Mouse (Mus musculus) brain, embryonic 14.5 days (tissue): ENCODE data around the gene Nkx2-1. TPM values are rescaled to one million over a fixed set of nuclear protein-coding genes. Genes with fewer than 3 reads are reported as not detected.

ENCODE experiments used
- DNase-seq: peaks from one replicate; pipeline ENCODE4 v3.0.0-alpha.2; 2011; ENCODE audit warnings: low read depth
- CTCF ChIP-seq: fragments of 200-500 bp; IDR thresholded peaks from 2 replicates; pipeline ENCODE4 v1.5.1; 2012; ENCODE audit warnings: inconsistent platforms, mild to moderate bottlenecking, moderate library complexity, borderline replicate concordance; ENCODE audit not compliant: insufficient read depth, insufficient read length; ENCODE audit errors: extremely low read depth
- POLR2A ChIP-seq: fragments of 200-500 bp; IDR thresholded peaks from 2 replicates; pipeline ENCODE4 v1.6.1; 2012; ENCODE audit warnings: mild to moderate bottlenecking, inconsistent platforms, borderline replicate concordance; ENCODE audit not compliant: poor library complexity, insufficient read depth, insufficient read length, severe bottlenecking; ENCODE audit errors: extremely low read depth
- polyA plus RNA-seq: library from polyadenylated mRNA; depleted of rRNA; stranded (reverse); fragments of >200 nt; gene quantifications from 2 replicates; pipeline ENCODE4 v1.2.3, GENCODE M21; 2012

The Nkx2-1 gene
- polyA plus RNA-seq, 1 experiment, result 29.4 TPM

DNA sequence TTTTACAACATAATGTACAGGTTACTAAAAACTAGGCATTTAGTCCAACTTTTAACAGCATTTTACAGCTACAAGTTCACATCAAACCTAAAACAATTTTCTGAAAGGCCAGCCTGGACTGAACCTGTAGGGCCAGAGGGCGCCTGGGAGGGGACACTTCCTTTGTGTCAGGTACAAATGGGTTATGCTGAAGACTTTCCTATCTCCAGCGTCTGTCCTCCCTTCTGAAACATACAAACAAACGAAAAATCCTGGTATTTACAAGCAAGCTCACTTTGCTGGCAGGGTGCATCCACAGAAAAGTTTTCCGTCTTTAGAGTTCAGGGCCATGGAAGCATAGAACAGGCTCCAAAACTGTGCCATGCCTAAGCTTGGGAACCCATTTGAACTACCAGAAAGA lies 4.6 kb downstream of the Nkx2-1 start:
- DNase-seq, result peak; percentile 39
- TF ChIP-seq POLR2A (no peak), CTCF (no peak)

- no peak for TF ChIP-seq CTCF
- TF ChIP-seq POLR2A, result no peak
Measured at GRCm38 (mm10) chr12:56531051-56531620, 5.6 kb downstream of the Nkx2-1 start.

GRCm38 (mm10) chr12:56529931-56530330 lies 6.8 kb downstream of the Nkx2-1 start:
- peak; percentile 21 for DNase-seq
- TF ChIP-seq CTCF, result no peak
- TF ChIP-seq POLR2A, result no peak

More at GRCm38 (mm10) chr12:56531051-56531620, 5.6 kb downstream of the Nkx2-1 start:
- peak; percentile 19 for DNase-seq

GRCm38 (mm10) chr12:56528881-56529681 lies 7.6 kb downstream of the Nkx2-1 start:
- TF ChIP-seq POLR2A (no peak), CTCF (no peak)
- DNase-seq, result peak; percentile 51

GRCm38 (mm10) chr12:56528034-56528570 lies 8.6 kb downstream of the Nkx2-1 start:
- peak; percentile 18 for DNase-seq
- TF ChIP-seq CTCF (no peak), POLR2A (no peak)

GRCm38 (mm10) chr12:56527071-56527470 lies 9.6 kb downstream of the Nkx2-1 start:
- DNase-seq, result no peak
- TF ChIP-seq CTCF (no peak), POLR2A (no peak)

DNA sequence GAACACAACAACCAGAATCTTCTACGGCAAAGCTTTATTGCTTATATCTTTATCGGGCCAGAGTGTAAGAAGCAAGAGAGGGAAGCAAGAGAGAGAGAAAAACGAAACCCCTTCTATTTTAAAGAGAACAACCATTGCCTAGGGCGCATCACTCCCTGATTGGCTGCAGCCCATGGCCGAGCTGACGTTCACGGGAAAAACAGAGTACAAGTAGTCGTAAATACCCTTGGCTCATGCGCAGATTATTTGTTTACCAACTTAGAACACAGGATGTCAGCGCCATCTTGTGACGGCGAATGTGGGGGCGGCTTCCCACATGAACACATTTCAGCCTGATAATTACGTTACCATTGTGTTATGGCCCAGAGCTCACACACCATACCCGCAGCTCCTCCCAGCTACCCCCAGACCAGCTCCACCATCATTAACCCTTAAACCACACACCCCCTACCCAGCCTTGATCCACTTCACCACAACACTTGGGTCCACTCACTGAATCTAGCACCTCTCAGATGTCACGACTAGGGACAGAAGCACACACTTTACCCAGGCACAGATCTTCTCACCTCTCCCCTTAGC lies 11.4 kb downstream of the Nkx2-1 start:
- DNase-seq, result peak; percentile 84
- TF ChIP-seq CTCF, result peak; percentile 23; the same call in 1 of the 2 replicates

GRCm38 (mm10) chr12:56524201-56524600 lies 12.5 kb downstream of the Nkx2-1 start:
- peak; percentile 55 for DNase-seq
- no peak for TF ChIP-seq POLR2A
- no peak for TF ChIP-seq CTCF

DNA sequence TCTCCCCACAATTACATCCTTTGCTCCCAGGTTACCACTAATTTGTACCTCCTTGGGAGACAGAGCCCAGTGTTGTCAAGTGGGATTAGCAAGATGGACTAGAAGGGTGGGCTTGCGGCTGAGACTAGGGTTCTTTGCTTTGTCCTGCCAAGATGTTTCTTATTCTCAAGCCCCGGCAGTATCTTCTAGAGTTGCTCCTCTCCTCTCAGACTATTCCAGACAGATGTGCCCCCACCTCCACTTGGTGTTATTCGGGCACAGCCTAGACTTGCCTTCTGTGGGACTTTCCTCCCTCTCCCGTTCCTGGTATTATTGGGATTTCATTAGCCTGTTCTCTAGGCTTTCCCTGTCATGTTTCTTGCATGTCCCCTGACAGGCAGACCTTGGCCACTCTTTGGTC lies 14.5 kb downstream of the Nkx2-1 start:
- DNase-seq, result peak; percentile 14
- TF ChIP-seq POLR2A, result no peak
- TF ChIP-seq CTCF, result no peak

DNA sequence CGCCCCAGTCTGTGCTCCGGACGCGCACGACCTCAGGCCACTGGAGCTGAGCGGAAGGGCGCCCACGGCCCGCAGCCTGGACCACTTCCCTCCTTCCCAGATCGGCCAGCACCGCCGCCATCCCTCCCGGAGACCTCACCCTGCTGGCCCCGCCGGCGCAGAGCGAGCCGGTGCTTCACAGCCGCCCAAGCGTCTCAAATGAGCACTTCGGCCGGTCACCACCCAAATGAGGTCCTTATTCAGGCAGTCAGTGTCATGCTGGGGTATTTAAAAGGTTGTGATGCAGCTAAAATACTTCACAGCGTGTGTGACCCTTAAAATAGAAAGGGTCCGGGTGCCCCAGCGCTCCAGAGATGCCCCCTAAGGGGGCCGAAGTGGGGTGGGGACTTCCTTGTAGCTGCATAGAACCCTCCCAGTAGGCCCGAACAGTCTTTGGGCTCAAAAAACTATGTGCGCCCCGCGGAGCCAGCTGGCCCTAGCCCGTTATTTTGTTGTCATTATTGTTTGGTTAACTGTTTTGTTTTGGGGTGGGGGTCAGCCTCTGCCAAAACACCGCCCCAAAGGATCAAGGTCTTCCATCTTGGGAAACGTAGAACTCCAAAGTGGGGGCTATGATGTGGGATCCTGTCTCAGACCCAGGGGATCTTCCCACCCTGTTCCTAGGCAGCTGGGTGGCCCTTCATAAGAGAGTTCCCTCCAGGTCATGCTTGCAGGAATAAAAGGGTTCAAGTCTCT lies 15.4 kb downstream of the Nkx2-1 start:
- no peak for TF ChIP-seq POLR2A
- TF ChIP-seq CTCF, result no peak
- DNase-seq, result peak; percentile 51

GRCm38 (mm10) chr12:56520396-56521105 lies 16.2 kb downstream of the Nkx2-1 start:
- TF ChIP-seq POLR2A (no peak), CTCF (no peak)
- DNase-seq, result peak; percentile 76

- TF ChIP-seq CTCF, result no peak
- TF ChIP-seq POLR2A, result no peak
- peak; percentile 34 for DNase-seq
Measured at GRCm38 (mm10) chr12:56519738-56520191, 16.9 kb downstream of the Nkx2-1 start.
